Mouse (Mus musculus): ENCODE data around the gene Slc4a11. TPM values are rescaled to one million over a fixed set of nuclear protein-coding genes. Genes with fewer than 3 reads are reported as not detected.
A peak's percentile ranks its signal among the peaks of the same experiment; 100 is the strongest.

Slc4a11 gene
- polyA plus RNA-seq, 2 experiments, result 0.09 TPM; not detected in 1

- 1% methylated on average over 31 of the region's 31 CpGs for WGBS (ENCODE audit: insufficient replicate concordance)
Measured at GRCm38 (mm10) chr2:130667559-130667958, 29.8 kb downstream of the Slc4a11 start, which contains the start of gene Itpa. Itpa (plus strand) TSS chr2:130667610.

GRCm38 (mm10) chr2:130664102-130664701 is 33.1 kb downstream of the Slc4a11 start, which contains the start of gene Ddrgk1:
Ddrgk1 (minus strand) TSS chr2:130664659.
- H3K9ac ChIP-seq (replicated peaks), result peak within 1 kb of the TSS; percentile 82
- ATAC-seq (ENCODE audit: insufficient read depth), result peak; percentile 92
- H3K27me3 ChIP-seq (ENCODE audit: control insufficient read depth, insufficient read depth, low read length), result no peaks in the 10 kb centered on the region
- no peaks in the 10 kb centered on the region for H3K9me3 ChIP-seq (ENCODE audit: control insufficient read depth, low read length)
- peak within 1 kb of the TSS; percentile 81 for H3K4me2 ChIP-seq (ENCODE audit: low read depth)
- H3K4me3 ChIP-seq (ENCODE audit: insufficient read depth in 1 of 2, low read depth in 2 of 2, low read length in 2 of 2), result peak within 1 kb of the TSS; percentile 60 to 72
- TF ChIP-seq CTCF (IDR thresholded peaks at IDR 0.05; ENCODE audit: low read depth) (peak; percentile 37), EP300 (IDR thresholded peaks at IDR 0.05; ENCODE audit: low read depth) (0 out of 2 replicates have a peak, but pooled peaks have one; percentile 49)
- DNase-seq (ENCODE audit: low read depth in 3 of 3, low spot score in 3 of 3), result peak; percentile 86 to 91 (median 88)
- H3K27ac ChIP-seq, result peak within 1 kb of the TSS; percentile 74
- under 1% methylated on average over 40 of the region's 40 CpGs for WGBS (ENCODE audit: insufficient replicate concordance)
- H3K36me3 ChIP-seq (replicated peaks; ENCODE audit: control insufficient read depth, insufficient read depth, low read depth), result peaks cover 16% of the 10 kb centered on the region
- peaks cover 18 to 23% of the 10 kb centered on the region in 2 experiments for H3K4me1 ChIP-seq (replicated peaks; ENCODE audit: control insufficient read depth in 2 of 2, insufficient read depth in 2 of 2, low read length in 1 of 2)

More at GRCm38 (mm10) chr2:130667559-130667958, 29.8 kb downstream of the Slc4a11 start, which contains the start of gene Itpa:
- peak within 1 kb of the TSS; percentile 79 to 99 for H3K4me3 ChIP-seq (ENCODE audit: insufficient read depth in 1 of 2, low read depth in 2 of 2, low read length in 2 of 2)
- peak within 1 kb of the TSS; percentile 80 for H3K27ac ChIP-seq
- peak within 1 kb of the TSS; percentile 77 for H3K9ac ChIP-seq (replicated peaks)
- ATAC-seq (ENCODE audit: insufficient read depth), result peak; percentile 65
- H3K4me2 ChIP-seq (ENCODE audit: low read depth), result peak within 1 kb of the TSS; percentile 96
- no peaks in the 10 kb centered on the region for H3K9me3 ChIP-seq (ENCODE audit: control insufficient read depth, low read length)
- peaks cover 12% of the 10 kb centered on the region for H3K36me3 ChIP-seq (replicated peaks; ENCODE audit: control insufficient read depth, insufficient read depth, low read depth)
- H3K27me3 ChIP-seq (ENCODE audit: control insufficient read depth, insufficient read depth, low read length), result no peaks in the 10 kb centered on the region
- peak; percentile 81 to 83 (median 82) for DNase-seq (ENCODE audit: low read depth in 3 of 3, low spot score in 3 of 3)
- H3K4me1 ChIP-seq (replicated peaks; ENCODE audit: control insufficient read depth in 2 of 2, insufficient read depth in 2 of 2, low read length in 1 of 2), result peaks cover 20 to 27% of the 10 kb centered on the region in 2 experiments
- TF ChIP-seq EP300 (IDR thresholded peaks at IDR 0.05; ENCODE audit: low read depth), result peak; percentile 53; the same call in 1 of the 2 replicates
- TF ChIP-seq CTCF (IDR thresholded peaks at IDR 0.05; ENCODE audit: low read depth), result peak; percentile 96

GRCm38 (mm10) chr2:130663342-130663741 is 34.0 kb downstream of the Slc4a11 start:
- peak overlapping the region; percentile 60 to 72 for H3K4me3 ChIP-seq (ENCODE audit: insufficient read depth in 1 of 2, low read depth in 2 of 2, low read length in 2 of 2)
- peak overlapping the region; percentile 74 for H3K27ac ChIP-seq
- TF ChIP-seq CTCF (IDR thresholded peaks at IDR 0.05; ENCODE audit: low read depth), result no peak
- no peak for TF ChIP-seq EP300 (IDR thresholded peaks at IDR 0.05; ENCODE audit: low read depth)
- WGBS (ENCODE audit: insufficient replicate concordance), result 85% methylated on average over 11 of the region's 11 CpGs
- DNase-seq (ENCODE audit: low read depth in 3 of 3, low spot score in 3 of 3) (no peak), ATAC-seq (ENCODE audit: insufficient read depth) (no peak)
- H3K27me3 ChIP-seq (ENCODE audit: control insufficient read depth, insufficient read depth, low read length), result no peaks in the 10 kb centered on the region
- peaks cover 24% of the 10 kb centered on the region for H3K36me3 ChIP-seq (replicated peaks; ENCODE audit: control insufficient read depth, insufficient read depth, low read depth)
- H3K4me2 ChIP-seq (ENCODE audit: low read depth), result peak overlapping the region; percentile 81
- no peaks in the 10 kb centered on the region for H3K9me3 ChIP-seq (ENCODE audit: control insufficient read depth, low read length)
- peak overlapping the region; percentile 82 for H3K9ac ChIP-seq (replicated peaks)
- H3K4me1 ChIP-seq (replicated peaks; ENCODE audit: control insufficient read depth in 2 of 2, insufficient read depth in 2 of 2, low read length in 1 of 2), result peaks cover 16 to 20% of the 10 kb centered on the region in 2 experiments

GRCm38 (mm10) chr2:130658530-130658929 is 38.8 kb downstream of the Slc4a11 start:
- H3K4me3 ChIP-seq (ENCODE audit: insufficient read depth in 1 of 2, low read depth in 2 of 2, low read length in 2 of 2), result no peak overlapping the region
- DNase-seq (ENCODE audit: low read depth in 3 of 3, low spot score in 3 of 3) (no peak), ATAC-seq (ENCODE audit: insufficient read depth) (no peak)
- H3K9ac ChIP-seq (replicated peaks), result no peak overlapping the region
- H3K27ac ChIP-seq, result no peak overlapping the region
- TF ChIP-seq EP300 (IDR thresholded peaks at IDR 0.05; ENCODE audit: low read depth), result no peak
- TF ChIP-seq CTCF (IDR thresholded peaks at IDR 0.05; ENCODE audit: low read depth), result no peak
- H3K9me3 ChIP-seq (ENCODE audit: control insufficient read depth, low read length), result no peaks in the 10 kb centered on the region
- H3K4me2 ChIP-seq (ENCODE audit: low read depth), result no peak overlapping the region
- 82% methylated on average over 10 of the region's 10 CpGs for WGBS (ENCODE audit: insufficient replicate concordance)
- H3K36me3 ChIP-seq (replicated peaks; ENCODE audit: control insufficient read depth, insufficient read depth, low read depth), result peaks cover 42% of the 10 kb centered on the region
- peaks cover 32 to 39% of the 10 kb centered on the region in 2 experiments for H3K4me1 ChIP-seq (replicated peaks; ENCODE audit: control insufficient read depth in 2 of 2, insufficient read depth in 2 of 2, low read length in 1 of 2)
- H3K27me3 ChIP-seq (ENCODE audit: control insufficient read depth, insufficient read depth, low read length), result no peaks in the 10 kb centered on the region

GRCm38 (mm10) chr2:130657541-130657940 is 39.8 kb downstream of the Slc4a11 start:
- no peak overlapping the region for H3K27ac ChIP-seq
- no peak for DNase-seq (ENCODE audit: low read depth in 3 of 3, low spot score in 3 of 3)

More at GRCm38 (mm10) chr2:130657541-130657940, 39.8 kb downstream of the Slc4a11 start:
- WGBS (ENCODE audit: insufficient replicate concordance), result 80% methylated on average over 6 of the region's 6 CpGs
- Histone ChIP-seq H3K9ac (replicated peaks) (no peak overlapping the region), H3K27me3 (ENCODE audit: control insufficient read depth, insufficient read depth, low read length) (no peaks in the 10 kb centered on the region), H3K9me3 (ENCODE audit: control insufficient read depth, low read length) (no peaks in the 10 kb centered on the region), H3K4me2 (ENCODE audit: low read depth) (no peak overlapping the region), H3K36me3 (replicated peaks; ENCODE audit: control insufficient read depth, insufficient read depth, low read depth) (peaks cover 44% of the 10 kb centered on the region), H3K4me1 (replicated peaks; ENCODE audit: control insufficient read depth in 2 of 2, insufficient read depth in 2 of 2, low read length in 1 of 2) (peaks cover 25 to 36% of the 10 kb centered on the region in 2 experiments), H3K4me3 (ENCODE audit: insufficient read depth in 1 of 2, low read depth in 2 of 2, low read length in 2 of 2) (no peak overlapping the region)
- TF ChIP-seq EP300 (IDR thresholded peaks at IDR 0.05; ENCODE audit: low read depth), result no peak
- no peak for TF ChIP-seq CTCF (IDR thresholded peaks at IDR 0.05; ENCODE audit: low read depth)
- no peak for ATAC-seq (ENCODE audit: insufficient read depth)

Measured in liver, embryonic 14.5 days (tissue).